Mouse (Mus musculus) right cerebral cortex, postnatal 36 days (tissue): ENCODE data around the gene Retreg1.

Source experiments
- DNase-seq, 2 experiments: peaks; one replicate each; pipeline ENCODE4 v3.0.0; 2022; ENCODE audit warnings: low spot score in 2 of 2, mixed read lengths in 1 of 2

Gene Retreg1

DNA sequence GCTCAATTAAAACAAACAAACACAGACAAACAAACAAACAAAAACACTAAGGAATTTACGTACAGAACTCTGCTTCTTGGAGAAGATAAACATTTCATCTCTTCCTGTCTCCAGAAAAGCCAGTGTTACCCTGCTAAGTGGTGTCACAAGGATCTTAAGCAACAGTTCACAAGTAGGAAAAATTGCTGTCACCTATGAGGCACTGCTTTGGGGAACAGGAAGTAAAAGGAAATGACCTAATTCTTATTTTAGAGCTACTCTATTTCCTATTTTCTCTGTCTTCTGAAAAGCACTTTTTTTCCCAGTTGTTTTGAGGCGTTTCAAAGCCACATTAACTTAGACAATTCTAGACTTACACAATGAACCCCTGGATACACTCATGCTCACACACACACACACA is 12.6 kb upstream of the Retreg1 start:
- DNase-seq: no peak

DNA sequence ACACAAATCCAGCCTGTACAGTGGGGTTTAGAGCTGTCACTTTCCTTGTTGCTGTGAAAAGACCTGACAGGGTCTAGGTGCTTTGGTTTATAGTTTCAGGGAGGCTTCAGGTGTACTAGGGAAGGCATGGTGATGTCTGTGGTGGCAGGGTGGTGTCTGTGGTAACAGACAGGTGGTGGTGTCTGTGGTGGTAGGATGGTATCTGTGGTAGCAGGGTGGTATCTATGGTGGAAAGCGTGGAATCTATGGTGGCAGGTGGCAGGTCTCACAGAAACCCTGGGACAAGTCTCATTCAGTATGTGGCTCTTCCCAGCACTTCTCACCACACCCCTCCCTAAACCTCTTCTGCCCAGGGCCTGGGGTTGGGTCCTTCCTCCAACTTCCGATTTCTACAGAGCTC is 8.7 kb upstream of the Retreg1 start:
- DNase-seq: no peak

DNA sequence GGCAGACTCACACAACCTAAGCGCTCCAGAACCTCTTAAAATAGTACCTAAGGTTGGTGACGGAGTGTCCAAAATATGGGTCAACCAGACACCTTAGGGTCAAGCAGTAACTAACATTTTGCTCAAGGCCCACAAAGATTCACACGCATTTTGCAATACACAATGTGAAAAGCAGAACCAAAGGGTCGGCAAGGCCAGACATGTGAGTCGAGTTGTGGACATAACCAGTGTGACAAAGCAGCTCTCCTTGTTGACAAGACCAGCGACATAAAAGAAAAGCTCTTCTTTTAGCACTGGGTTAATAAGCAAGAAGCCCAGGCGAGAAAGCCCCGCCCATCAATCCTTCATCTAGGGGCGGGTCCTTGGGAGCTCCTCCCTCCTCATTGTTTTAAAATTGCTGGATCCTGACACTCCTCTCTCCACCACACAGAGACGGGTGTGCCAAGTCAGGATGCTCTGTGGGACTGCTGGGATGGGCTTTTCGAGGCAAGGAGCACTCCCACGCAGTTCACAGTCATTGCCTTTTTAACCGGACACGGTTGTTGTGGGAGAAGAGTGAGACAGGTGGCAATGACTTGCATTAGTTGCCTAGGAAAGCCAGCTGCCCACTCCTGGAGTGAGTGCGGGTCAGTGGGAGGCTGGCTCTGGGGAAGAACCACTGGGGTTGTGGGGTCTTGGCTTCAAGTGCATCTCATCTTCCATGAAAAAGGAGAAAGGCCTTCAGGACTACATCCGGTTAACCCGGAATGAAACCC is 7.9 kb upstream of the Retreg1 start:
- no peak for DNase-seq

DNA sequence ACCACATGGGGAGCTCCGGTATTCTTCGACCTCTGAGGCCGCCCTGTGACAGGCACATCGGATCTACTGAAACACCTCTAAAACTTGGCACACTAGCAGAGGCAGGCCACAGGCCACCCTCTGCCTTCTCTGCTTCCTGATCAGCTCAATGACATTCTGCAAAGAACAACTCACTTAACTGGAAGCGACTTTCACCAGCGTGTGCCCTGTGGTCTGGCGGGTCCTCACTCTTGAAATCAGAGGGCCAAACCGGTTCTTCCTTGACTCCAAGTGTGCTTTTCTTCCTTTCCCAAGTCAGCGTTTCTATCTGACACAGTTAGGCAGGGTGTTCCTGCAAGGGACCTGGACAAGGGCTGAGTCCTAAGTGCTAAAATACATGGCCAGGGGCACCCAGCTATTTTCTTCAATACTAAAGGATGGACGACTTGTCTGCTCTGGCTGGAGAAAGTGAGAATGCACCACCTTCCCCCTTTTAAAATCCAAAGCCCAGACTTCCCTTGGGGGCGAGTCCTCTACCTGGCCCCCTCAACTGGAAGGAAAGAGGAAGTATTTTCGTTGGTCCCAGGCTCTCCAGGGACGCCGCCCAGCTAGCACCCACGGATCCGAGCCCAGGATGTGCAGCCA is 406 bp upstream of the Retreg1 start:
- DNase-seq: no peak

DNA sequence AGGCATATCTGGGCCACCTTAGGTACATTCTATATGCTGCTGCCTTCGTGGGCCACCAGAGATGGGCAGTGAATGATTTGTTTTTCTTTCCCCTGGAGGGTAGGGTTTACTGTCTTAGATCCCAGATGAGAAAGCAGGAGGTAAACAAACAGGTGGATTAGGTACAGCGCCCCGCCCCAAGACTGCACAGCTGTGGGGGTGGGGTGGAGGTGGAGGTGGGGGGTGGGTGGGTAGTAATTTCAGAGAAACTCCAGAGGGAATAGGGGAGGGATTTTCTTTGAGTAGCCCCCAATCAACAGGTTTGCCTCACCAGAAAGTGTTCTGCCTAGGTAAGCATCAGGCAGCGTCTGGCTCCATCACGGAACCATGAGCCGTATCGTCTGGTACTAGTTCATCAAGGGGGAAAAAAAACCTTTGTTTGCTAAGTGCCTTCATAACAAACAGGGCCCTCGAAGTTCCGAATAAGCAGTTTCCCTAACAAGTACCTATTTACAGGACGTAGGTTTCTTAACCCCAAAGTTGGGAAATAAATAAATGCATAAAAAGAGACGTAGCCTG is 1.1 kb downstream of the Retreg1 start:
- no peak for DNase-seq

DNA sequence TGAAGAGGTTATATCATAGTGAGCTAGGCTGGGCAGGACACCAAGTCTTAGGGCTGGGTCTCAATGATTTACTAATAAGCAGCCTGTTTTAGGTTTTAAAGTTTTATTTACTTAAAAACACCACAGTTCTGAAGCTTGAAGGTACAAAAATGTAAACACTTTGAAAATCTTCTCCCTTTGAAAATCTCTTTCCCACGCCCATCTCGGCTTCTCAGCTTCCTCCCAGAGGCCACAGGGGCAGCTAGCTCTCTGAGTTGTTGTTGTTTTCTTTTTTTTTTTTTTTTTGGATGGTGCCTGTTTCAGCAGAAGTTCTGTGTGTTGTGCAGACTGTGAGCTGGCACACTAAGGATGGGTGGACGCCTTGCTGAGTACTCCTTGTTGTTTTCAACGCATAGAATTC is 1.8 kb downstream of the Retreg1 start:
- DNase-seq: no peak

DNA sequence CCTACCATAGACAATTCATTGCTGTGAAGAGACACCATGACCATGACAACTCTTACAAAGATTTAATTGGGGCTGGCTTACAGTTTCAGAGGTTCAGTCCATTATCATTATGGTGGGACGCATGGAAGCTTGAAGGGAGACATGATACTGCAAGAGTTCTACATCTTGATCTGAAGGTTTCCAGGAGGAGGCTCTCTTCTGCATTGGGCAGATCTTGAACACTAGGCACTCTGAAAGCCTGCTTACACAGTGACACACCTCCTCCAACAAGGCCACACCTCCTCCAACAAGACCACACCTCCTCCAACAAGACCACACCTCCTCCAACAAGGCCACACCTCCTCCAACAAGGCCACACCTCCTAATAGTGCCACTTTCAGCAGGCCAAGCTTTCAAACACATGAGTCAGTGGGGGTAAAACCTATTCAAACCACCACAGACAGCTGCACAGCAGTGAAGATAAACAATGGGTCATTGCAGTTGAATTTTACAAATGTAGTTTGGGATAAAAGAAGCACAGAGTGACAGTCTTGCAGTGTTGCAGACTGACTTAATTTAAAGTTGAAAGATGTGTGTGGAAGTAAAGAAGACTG is 4.7 kb downstream of the Retreg1 start:
- no peak for DNase-seq

DNA sequence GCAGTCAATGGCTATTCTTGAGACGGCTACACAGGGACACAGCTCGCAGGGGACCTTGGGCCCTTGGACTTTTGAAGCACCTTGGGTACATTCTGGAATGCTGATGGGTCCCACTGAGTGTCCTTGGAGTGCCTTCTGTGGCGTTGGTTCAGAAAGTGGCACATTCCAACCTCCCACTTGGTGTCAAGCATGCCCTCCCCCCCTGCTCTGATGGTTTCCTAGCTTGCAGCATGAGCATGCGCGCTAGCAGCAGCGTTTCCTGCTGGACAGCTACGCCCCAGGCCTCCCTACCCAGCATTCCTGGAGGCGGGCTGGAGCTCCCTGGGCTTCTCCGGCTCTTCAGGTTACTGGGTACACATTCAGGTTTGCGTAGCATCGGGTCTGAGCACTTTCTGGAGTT is 7.6 kb downstream of the Retreg1 start:
- DNase-seq: no peak

DNA sequence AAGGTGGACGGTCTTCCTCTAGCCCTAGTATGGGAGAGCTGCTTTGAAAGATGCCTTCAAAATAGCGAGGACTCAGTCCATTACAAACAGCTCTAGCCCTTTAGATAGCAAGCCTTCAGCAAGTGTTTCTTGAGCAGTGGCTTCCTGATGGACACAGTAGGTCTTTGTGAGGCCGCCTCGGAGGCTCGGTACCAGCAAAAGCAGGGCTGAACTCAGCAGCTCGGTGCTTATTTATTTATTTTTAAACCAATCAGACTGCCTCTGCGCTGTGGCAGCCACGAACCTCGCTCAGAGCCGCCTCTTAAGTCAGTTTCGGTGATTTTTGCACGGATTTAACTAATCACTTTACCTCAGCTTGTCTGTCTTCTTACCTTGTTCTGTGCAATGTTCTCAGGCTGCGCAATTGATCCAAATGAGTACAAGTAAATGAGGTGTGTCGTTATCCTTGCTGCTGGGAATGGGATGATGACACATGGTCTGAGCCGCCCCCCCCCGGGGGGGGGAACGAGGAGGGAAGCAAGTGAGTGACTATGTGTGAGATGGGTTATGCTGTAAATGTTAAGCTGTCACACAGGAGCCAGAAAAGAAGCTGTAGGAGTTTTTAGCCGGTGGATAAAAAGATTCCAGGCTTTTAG is 11.4 kb downstream of the Retreg1 start:
- no peak for DNase-seq

DNA sequence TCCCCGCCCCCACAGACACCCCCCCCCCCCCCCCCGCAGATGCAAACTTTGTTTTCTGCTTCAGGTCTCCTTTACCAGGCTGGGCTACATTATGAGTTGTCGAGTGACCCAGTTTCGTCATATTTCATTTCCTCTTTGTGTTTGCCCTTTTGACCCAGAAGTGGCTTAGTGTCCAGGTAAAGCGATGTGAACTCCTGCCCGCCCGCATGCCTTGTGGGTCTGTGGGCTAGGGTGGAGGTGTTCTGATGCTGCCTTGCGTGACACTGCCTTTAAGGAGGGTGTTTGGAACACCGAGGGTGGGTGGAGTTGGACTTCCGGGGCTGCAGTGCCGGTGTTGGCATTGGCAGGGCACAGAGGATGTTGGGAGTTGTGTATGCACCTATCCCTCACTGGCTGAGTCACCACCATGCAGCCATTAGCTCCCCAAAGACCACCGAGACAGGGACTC is 15.7 kb downstream of the Retreg1 start:
- no peak for DNase-seq

DNA sequence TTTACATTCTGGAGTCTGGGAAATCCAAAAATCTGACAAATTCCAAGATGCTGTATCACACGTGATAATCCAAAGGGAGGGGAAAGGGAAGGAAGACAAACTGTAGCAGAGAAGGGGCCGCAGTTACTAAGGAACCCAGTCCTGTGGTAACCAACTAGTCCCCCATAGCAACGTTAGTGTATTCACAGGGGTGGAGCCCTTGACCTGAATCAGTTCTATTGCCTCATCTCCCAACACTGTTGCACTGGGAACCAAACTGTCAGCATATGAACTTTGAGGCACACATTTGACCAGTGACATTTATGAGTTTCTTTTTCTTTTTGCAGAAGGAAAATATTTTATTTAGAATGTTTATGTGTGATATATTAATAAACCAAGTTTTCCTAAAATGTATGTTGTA is 16.5 kb downstream of the Retreg1 start:
- no peak for DNase-seq

DNA sequence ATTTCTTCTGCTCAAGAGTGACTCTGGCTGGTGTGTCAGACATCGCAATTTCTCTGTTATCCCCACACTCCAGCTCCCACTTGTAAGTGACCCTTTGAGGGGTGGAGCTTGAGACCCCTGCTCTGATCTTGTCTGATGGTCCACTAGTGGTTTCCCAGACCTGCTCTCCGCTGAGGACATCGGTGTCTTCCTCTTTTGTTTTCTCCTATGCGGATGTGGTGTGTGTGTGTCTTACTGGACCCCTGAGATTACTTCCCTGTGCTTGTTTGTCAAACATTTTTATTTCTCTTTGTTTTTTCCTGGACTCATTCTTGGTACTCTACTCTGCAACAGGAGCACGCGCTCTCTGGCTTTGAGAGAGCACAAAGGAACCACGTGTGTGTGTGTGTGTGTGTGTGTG is 18.9 kb downstream of the Retreg1 start:
- DNase-seq: no peak

DNA sequence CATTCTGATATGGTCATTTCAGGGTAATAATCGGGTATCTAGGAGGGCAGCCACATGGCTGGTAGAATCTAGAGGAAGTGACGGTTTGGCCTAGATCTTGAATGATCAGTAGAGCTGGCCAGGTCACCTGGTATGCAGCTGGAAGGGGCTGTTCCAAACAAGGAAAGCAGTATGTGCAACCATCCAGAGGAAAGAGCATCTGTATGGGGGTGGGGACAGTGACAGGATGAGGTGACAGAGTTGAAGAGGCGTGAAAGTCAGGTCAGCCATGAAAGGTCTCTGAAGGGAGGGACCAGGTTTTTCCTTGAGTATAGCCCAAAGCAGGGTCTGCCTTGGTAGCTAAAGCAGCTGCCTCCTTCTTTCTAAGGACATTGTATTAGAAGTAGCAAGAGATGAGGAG is 22.6 kb downstream of the Retreg1 start:
- DNase-seq: no peak

DNA sequence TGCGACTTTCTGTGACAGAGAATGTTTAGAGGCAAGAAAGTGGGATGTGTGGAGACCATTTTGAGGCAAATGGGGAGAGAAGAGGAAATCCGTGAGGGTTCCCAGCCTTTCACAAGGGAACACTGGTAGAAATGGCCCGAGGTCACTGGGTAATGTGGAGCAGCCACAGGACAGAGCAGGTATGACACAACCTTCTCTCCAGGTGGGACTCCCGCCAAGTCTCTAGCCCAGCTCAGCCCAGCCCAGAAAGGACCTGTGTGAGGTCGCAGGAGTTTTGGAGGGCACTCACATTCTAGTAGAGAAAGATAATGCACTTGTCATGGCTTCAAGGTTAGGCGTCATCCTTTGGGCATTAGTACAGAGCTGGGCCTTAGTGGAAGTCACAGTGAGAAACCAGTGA is 23.1 kb downstream of the Retreg1 start:
- DNase-seq: no peak

DNA sequence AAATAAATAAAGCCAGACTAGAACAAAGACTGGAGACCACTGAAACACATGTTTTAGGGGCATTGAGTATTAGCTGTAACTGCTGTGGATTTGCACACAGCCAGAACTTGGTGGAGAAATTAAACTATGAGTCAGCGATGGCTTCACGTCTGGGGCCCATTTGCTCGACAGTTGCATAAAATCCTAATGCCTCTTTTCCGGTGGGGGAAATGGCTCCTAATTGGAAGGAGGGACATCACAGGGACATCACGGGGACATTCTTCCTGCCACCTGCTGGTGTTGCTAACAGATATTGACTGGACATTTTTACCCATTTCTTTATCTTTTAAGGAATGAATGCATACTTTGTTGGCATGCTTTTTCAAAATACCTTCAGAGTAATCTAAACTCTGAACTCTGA is 26.1 kb downstream of the Retreg1 start:
- DNase-seq: no peak

DNA sequence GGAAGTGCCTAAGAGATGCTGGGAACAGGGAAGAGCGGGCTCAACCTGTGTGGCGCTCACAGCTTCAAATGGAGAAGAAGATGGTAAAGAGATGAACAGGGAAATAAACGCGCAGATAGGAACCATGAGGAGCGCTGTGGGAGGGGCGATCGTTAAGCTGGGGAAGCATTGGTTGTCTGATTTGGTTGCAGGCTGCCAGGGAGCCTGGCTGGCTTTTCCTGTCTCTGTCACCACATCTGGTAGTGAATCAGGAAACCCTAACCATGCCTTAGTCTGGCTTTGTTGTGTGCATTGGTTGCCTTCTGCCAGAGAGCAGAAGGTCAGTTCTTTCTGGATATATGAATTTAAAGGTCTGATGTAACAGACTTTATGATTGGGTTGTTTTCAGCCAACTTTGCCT is 28.5 kb downstream of the Retreg1 start:
- no peak for DNase-seq

DNA sequence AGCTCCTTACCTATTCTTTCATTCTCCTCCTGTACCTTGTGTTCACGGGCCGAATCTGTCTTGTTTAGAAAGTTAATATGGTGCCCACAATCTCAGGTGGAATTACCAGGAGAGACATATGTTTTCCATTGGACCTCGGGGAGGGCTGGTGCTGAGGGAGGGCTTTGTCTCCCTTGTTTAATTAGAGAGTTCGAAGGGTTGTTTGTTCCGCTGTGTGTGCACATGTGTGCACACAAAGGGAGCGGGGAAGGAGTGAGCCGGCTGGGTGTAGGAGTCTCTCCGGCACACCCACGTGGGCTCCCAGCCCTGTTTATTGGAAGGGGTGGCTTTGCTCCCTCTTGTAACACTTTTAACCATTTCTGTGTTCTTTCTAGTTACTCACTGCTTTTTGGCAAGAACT is 29.1 kb downstream of the Retreg1 start:
- no peak for DNase-seq

DNA sequence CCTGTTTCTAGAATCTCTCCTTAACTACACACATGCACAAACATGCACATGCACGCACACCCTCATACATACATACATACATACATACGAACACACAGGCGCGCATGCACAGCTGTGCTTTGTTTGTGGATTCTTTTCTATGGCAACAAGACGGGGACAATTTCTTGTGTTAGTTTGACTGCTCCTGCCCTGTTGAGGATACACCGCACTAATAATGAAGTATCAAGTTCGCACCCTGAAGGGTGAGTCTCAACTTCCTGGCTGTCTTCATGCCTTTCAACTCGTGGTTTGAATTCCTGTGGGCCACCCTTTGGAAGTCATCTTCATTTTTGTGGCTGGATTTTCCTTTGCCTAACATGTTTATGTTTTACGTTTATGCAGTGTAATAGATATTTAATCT is 29.7 kb downstream of the Retreg1 start:
- DNase-seq: no peak

DNA sequence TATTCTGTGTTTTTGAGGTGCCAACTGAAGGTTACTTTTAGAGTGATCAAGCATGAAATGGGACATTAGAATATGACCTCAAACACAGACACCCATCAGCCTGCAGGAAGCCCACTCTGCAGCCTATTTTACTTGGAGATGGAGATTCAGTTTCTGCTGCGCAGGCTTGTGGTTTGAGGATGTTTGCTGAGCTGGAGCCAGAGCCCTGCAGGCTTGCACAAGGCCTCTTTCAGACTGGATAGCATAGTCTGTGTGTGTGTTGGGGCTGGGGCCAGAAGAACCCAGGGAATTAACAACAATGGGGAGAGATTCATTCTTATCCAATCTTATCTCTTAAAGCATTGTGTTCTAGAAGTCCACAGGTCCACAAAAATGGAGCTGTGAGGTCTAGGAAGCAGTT is 30.6 kb downstream of the Retreg1 start:
- DNase-seq: no peak

DNA sequence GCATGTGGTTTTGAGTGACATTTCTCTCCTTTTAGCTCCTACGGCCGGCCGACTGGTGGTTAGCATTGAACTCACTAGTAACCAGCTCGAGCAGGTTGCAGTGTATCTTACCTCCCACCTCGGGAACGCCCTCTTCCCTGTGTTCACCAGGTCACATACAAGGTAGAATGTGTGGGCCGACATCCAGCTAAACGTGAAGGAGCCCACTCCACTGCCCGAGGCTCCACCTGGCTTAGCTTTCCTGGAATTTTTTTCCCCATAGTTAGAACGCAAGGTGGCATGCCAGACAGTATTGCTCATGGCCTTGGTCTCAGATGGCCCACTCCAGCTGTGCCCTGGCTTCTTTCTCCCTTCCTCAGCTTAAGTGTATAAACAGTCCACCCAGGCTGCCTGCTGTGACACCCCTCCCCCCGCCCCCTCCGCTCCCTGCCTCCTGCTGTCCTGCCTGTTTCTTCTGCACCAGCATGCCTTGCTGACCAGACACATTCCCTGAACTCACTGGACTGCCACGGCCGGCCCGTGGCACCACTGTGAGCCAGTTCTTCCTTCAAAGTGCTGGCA is 33.7 kb downstream of the Retreg1 start:
- DNase-seq: no peak

DNA sequence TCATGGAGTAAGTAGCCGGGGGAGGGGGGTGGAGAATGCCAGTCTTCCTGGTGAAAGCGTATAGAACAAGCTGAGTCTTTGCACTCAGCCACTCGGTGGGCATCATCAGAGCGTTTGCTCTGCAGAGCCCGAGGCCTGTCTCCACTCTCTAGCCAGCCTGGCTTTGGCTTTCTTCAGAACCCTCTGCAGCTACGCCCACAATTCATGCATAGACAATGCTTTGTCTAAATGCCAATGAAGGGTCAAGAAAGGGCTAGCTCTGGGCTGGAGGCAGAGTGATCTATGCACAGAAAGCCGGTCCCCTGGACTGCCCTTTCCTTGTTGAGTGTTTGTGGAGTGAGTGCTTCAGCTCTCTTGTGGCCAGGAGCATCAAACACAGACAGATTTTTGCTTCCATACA is 34.8 kb downstream of the Retreg1 start:
- no peak for DNase-seq

DNA sequence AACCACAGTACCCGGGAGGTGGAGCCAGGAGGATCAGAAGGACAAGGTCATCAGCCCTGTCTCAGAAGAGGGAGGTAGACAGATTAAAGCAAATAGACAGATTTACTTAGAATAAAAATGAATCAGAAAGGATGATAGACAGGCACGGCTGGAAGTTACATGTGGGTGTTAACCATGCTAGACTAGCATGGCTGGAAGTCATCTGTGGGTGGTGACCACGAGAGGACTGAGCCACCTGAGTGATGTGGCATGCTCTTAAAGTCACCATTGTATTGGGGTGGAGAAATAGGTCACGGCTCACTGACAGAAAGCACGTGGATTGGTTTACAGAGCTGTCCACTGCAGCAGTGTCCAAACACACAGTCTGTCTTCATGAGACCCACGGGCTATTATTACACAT is 36.2 kb downstream of the Retreg1 start:
- DNase-seq: no peak
